Mouse (Mus musculus) MEL (cell line): ENCODE measurements at regions not wholly inside any gene's neighbourhood (a gene's known extent, or its start where the extent isn't known, plus 50 kb on each side); places are given as distances from the start of the nearest gene placed in this dataset.

Experiments
- DNase-seq: peaks from one replicate; pipeline ENCODE4 v3.0.0; 2011; ENCODE audit warnings: low read depth, low spot score
- H3K27ac ChIP-seq: 2 replicates; pipeline ENCODE4 v1.5.1; 2012; ENCODE audit warnings: low read depth, mild to moderate bottlenecking, control low read depth, low read length, moderate library complexity; ENCODE audit not compliant: control insufficient read depth
- H3K27me3 ChIP-seq, 2 experiments: fragments of 150-350 bp in 1 of 2; sonication (generic) in 1 of 2; 2 replicates each; pipeline ENCODE4 v1.6.1; 2012; ENCODE audit warnings: low read length in 2 of 2, mild to moderate bottlenecking in 2 of 2, improper control_type of control experiment in 1 of 2, moderate library complexity in 1 of 2; ENCODE audit not compliant: insufficient read depth in 2 of 2, control insufficient read depth in 1 of 2
- H3K36me3 ChIP-seq, 2 experiments: 2 replicates each; pipeline ENCODE4 v1.6.1; 2012 to 2014; ENCODE audit warnings: low read length in 2 of 2, improper control_type of control experiment in 1 of 2, inconsistent platforms in 1 of 2, mild to moderate bottlenecking in 1 of 2; ENCODE audit not compliant: insufficient read depth in 2 of 2, control insufficient read depth in 1 of 2
- H3K4me1 ChIP-seq, 2 experiments: fragments of 150-350 bp in 1 of 2; sonication (generic) in 1 of 2; 2 replicates each; pipeline ENCODE4 v1.6.1; 2012; ENCODE audit warnings: low read length in 2 of 2, improper control_type of control experiment in 1 of 2, mild to moderate bottlenecking in 1 of 2; ENCODE audit not compliant: insufficient read depth in 2 of 2, control insufficient read depth in 1 of 2
- H3K4me3 ChIP-seq, 2 experiments: fragments of 150-350 bp in 1 of 2; sonication (generic) in 1 of 2; 2 replicates each; pipeline ENCODE4 v1.5.1; 2012; ENCODE audit warnings: low read depth in 2 of 2, low read length in 2 of 2, mild to moderate bottlenecking in 2 of 2, moderate library complexity in 2 of 2, control low read depth in 1 of 2, improper control_type of control experiment in 1 of 2; ENCODE audit not compliant: control insufficient read depth in 1 of 2, insufficient read depth in 1 of 2
- H3K79me2 ChIP-seq: 2 replicates; pipeline ENCODE4 v1.6.1; 2012; ENCODE audit warnings: mild to moderate bottlenecking, low read length, moderate library complexity; ENCODE audit not compliant: control insufficient read depth, poor library complexity, insufficient read depth
- H3K9ac ChIP-seq: 2 replicates; pipeline ENCODE4 v1.6.1; 2012; ENCODE audit warnings: low read depth, mild to moderate bottlenecking, control low read depth, low read length, moderate library complexity; ENCODE audit not compliant: control insufficient read depth, poor library complexity, severe bottlenecking
- H3K9me3 ChIP-seq: fragments of 150-350 bp; sonication (generic); replicated peaks from 2 replicates; pipeline ENCODE4 v1.6.1; 2012; ENCODE audit warnings: mild to moderate bottlenecking, low read length, improper control_type of control experiment, moderate library complexity; ENCODE audit not compliant: insufficient read depth
- BHLHE40 ChIP-seq: IDR thresholded peaks from 2 replicates; pipeline ENCODE4 v1.6.1; 2012; ENCODE audit warnings: low read depth, mild to moderate bottlenecking, inconsistent platforms, low read length, improper control_type of control experiment, borderline replicate concordance
- CHD2 ChIP-seq: IDR thresholded peaks from 2 replicates; pipeline ENCODE4 v1.6.1; 2011; ENCODE audit warnings: low read length, improper control_type of control experiment
- CTCF ChIP-seq, 3 experiments: IDR thresholded peaks in 2 of 3; conservative IDR thresholded peaks in 1 of 3; 2 replicates each; pipeline ENCODE4 v1.5.1; 2011 to 2012; ENCODE audit warnings: low read length in 3 of 3, low read depth in 2 of 3, mild to moderate bottlenecking in 2 of 3, improper control_type of control experiment in 1 of 3, inconsistent platforms in 1 of 3, mixed read lengths in 1 of 3, moderate library complexity in 1 of 3; ENCODE audit not compliant: control insufficient read depth in 1 of 3, insufficient read depth in 1 of 3, poor library complexity in 1 of 3, severe bottlenecking in 1 of 3
- EP300 ChIP-seq, 2 experiments: IDR thresholded peaks; 2 replicates each; pipeline ENCODE4 v1.6.1; 2011; ENCODE audit warnings: improper control_type of control experiment in 2 of 2, low read length in 2 of 2, low read depth in 1 of 2, mild to moderate bottlenecking in 1 of 2
- ETS1 ChIP-seq: IDR thresholded peaks from 2 replicates; pipeline ENCODE4 v1.6.1; 2012; ENCODE audit warnings: low read depth, mild to moderate bottlenecking, inconsistent platforms, low read length, improper control_type of control experiment, moderate library complexity
- HCFC1 ChIP-seq: IDR thresholded peaks from 2 replicates; pipeline ENCODE4 v1.6.1; 2012; ENCODE audit warnings: low read depth, mild to moderate bottlenecking, inconsistent platforms, low read length, improper control_type of control experiment, moderate library complexity
- MAFK ChIP-seq: IDR thresholded peaks from 2 replicates; pipeline ENCODE4 v1.6.1; 2011; ENCODE audit warnings: low read depth, mild to moderate bottlenecking, low read length, improper control_type of control experiment, borderline replicate concordance
- MAX ChIP-seq: IDR thresholded peaks from 2 replicates; pipeline ENCODE4 v1.6.1; 2011; ENCODE audit warnings: low read length, improper control_type of control experiment
- MAZ ChIP-seq: IDR thresholded peaks from 2 replicates; pipeline ENCODE4 v1.6.1; 2012; ENCODE audit warnings: low read depth, mild to moderate bottlenecking, inconsistent platforms, low read length, improper control_type of control experiment
- MEF2A ChIP-seq: IDR thresholded peaks from 2 replicates; pipeline ENCODE4 v1.6.1; 2014; ENCODE audit warnings: low read depth, mild to moderate bottlenecking, inconsistent platforms, low read length, improper control_type of control experiment; ENCODE audit not compliant: poor library complexity, insufficient replicate concordance, severe bottlenecking; ENCODE audit errors: extremely low read depth
- MYB ChIP-seq: IDR thresholded peaks from 2 replicates; pipeline ENCODE4 v1.6.1; 2011; ENCODE audit warnings: mild to moderate bottlenecking, low read depth, low read length, improper control_type of control experiment
- NELFE ChIP-seq: IDR thresholded peaks from 2 replicates; pipeline ENCODE4 v1.6.1; 2011; ENCODE audit warnings: low read depth, low read length, improper control_type of control experiment
- POLR2AphosphoS2 ChIP-seq: IDR thresholded peaks from 2 replicates; pipeline ENCODE4 v1.6.1; 2011; ENCODE audit warnings: low read length, improper control_type of control experiment
- RAD21 ChIP-seq: IDR thresholded peaks from 2 replicates; pipeline ENCODE4 v1.6.1; 2011; ENCODE audit warnings: mild to moderate bottlenecking, low read depth, low read length, improper control_type of control experiment
- RCOR1 ChIP-seq: IDR thresholded peaks from 2 replicates; pipeline ENCODE4 v1.6.1; 2012; ENCODE audit warnings: low read depth, mild to moderate bottlenecking, inconsistent platforms, low read length, improper control_type of control experiment
- USF2 ChIP-seq, 2 experiments: IDR thresholded peaks; 2 replicates each; pipeline ENCODE4 v1.6.1; 2011 to 2012; ENCODE audit warnings: improper control_type of control experiment in 2 of 2, low read length in 2 of 2, borderline replicate concordance in 1 of 2, inconsistent platforms in 1 of 2, low read depth in 1 of 2, mild to moderate bottlenecking in 1 of 2; ENCODE audit not compliant: insufficient read depth in 1 of 2
- ZKSCAN1 ChIP-seq: IDR thresholded peaks from 2 replicates; pipeline ENCODE4 v1.6.1; 2012; ENCODE audit warnings: low read depth, mild to moderate bottlenecking, inconsistent platforms, low read length, improper control_type of control experiment, moderate library complexity
- ZNF384 ChIP-seq: IDR thresholded peaks from 2 replicates; pipeline ENCODE4 v1.6.1; 2012; ENCODE audit warnings: low read depth, mild to moderate bottlenecking, inconsistent platforms, low read length, improper control_type of control experiment

GRCm38 (mm10) chr11:63213901-63214425 is 85.2 kb downstream of the Pmp22 start (continued):
- TF ChIP-seq RAD21 (no peak), MYB (no peak)

DNA sequence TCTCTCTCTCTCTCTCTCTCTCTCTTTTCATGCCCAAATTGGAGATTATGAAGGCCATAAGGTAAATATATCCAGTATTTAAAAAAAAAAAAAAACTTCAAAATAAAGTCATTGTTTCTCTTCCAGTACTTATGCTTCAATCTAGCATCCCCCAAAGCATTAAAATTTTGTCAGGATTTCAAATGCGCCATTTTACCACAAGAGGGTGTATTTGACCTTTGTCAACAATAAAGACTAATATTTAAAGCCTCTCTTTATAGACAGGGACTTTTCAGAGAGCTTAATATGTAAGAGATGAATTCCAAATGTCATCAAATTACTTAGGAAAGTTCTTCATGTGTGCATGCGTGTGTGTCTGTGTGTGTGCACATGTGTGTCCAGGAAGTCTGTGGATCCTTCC is 87.2 kb downstream of the Pmp22 start:
- no peak for DNase-seq
- no peaks in the 10 kb centered on the region for H3K36me3 ChIP-seq
- no peak overlapping the region for H3K27ac ChIP-seq
- no peak for TF ChIP-seq HCFC1
- no peak for TF ChIP-seq EP300 (IDR thresholded peaks at IDR 0.05; ENCODE audit: low read depth in 1 of 2, low read length in 2 of 2)
- TF ChIP-seq MAX = no peak
- no peak for TF ChIP-seq CHD2
- TF ChIP-seq MAZ = no peak
- TF ChIP-seq BHLHE40 = no peak
- TF ChIP-seq POLR2AphosphoS2 = no peak
- no peak for TF ChIP-seq RCOR1
- peak in 1 of 3 experiments; percentile 21; a peak in 1 of 6 replicates for TF ChIP-seq CTCF (IDR thresholded peaks at IDR 0.05 in 2 of 3, conservative IDR thresholded peaks at IDR 0.05 in 1 of 3; ENCODE audit: control insufficient read depth in 1 of 3, insufficient read depth in 1 of 3, low read depth in 2 of 3, low read length in 3 of 3, poor library complexity in 1 of 3, severe bottlenecking in 1 of 3)
- TF ChIP-seq ZNF384 = no peak
- no peak for TF ChIP-seq NELFE
- no peak for TF ChIP-seq ZKSCAN1
- TF ChIP-seq MEF2A = no peak
- TF ChIP-seq ETS1 = no peak
- TF ChIP-seq RAD21 = peak; percentile 32
- no peak for TF ChIP-seq MAFK
- no peaks in the 10 kb centered on the region for H3K79me2 ChIP-seq
- no peaks in the 10 kb centered on the region for H3K9me3 ChIP-seq
- no peak overlapping the region for H3K4me3 ChIP-seq
- H3K4me1 ChIP-seq = no peaks in the 10 kb centered on the region
- no peaks in the 10 kb centered on the region for H3K27me3 ChIP-seq
- H3K9ac ChIP-seq = no peak overlapping the region

GRCm38 (mm10) chr11:63217049-63217448 is 88.3 kb downstream of the Pmp22 start:
- H3K9me3 ChIP-seq = no peaks in the 10 kb centered on the region
- TF ChIP-seq USF2 (IDR thresholded peaks at IDR 0.05; ENCODE audit: borderline replicate concordance in 1 of 2, insufficient read depth in 1 of 2, low read depth in 1 of 2, low read length in 2 of 2) (no peak), CTCF (IDR thresholded peaks at IDR 0.05 in 2 of 3, conservative IDR thresholded peaks at IDR 0.05 in 1 of 3; ENCODE audit: control insufficient read depth in 1 of 3, insufficient read depth in 1 of 3, low read depth in 2 of 3, low read length in 3 of 3, poor library complexity in 1 of 3, severe bottlenecking in 1 of 3) (peak in 2 of 3 experiments; percentile 11 to 32; a peak in 3 of 6 replicates)
- TF ChIP-seq, all 39 proteins: peak for 1
- Histone ChIP-seq H3K4me3 (no peak overlapping the region), H3K27me3 (no peaks in the 10 kb centered on the region), H3K79me2 (no peaks in the 10 kb centered on the region), H3K9ac (no peak overlapping the region), H3K27ac (no peak overlapping the region), H3K4me1 (no peaks in the 10 kb centered on the region), H3K36me3 (no peaks in the 10 kb centered on the region)
- no peak for DNase-seq
